In the genomic region with DNA sequence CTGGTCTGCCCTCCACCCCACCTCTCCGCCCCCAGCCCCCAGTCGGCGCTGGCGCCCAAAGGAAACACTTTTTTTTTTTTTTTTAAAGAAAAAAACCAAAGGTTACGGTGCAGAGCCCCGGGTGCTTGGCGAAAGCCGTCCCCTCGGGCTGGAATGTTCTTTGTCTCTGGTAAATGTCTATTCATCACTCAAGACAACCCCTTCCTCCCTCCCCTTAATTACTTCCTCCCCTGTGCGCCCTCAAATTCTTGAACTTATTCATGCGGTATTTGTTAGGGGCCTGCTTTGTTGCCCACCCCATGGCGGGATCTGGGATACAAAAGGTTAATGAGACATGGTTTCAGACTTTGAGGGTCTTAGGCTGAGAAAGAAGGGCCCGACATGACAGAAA, we compare ENCODE assay signal across 8 mouse cellular contexts. TPM values are rescaled to one million over a fixed set of nuclear protein-coding genes. Genes with fewer than 3 reads are reported as not detected.
DNase-seq lines count a peak whose midpoint lies in the region; ATAC-seq lines count a peak whose summit lies in the region.

No protein-coding gene starts in this region.

- H3K4me1 ChIP-seq in heart, embryonic 14.5 days (ENCODE audit: control insufficient read depth in 2 of 2, insufficient read depth in 2 of 2, low read length in 2 of 2), result peaks cover 4 to 6% of the 10 kb centered on the region in 2 experiments; a peak in 2 of 4 replicates
- H3K4me1 ChIP-seq in embryonic facial prominence, embryonic 11.5 days (ENCODE audit: control insufficient read depth, insufficient read depth, low read length), result no peaks in the 10 kb centered on the region
- H3K4me1 ChIP-seq in intestine, embryonic 14.5 days (replicated peaks; ENCODE audit: control insufficient read depth, insufficient read depth, low read length), result 0 out of 2 replicates have a peak, but pooled peaks cover 11% of the 10 kb centered on the region
- peaks cover 22% of the 10 kb centered on the region for H3K4me1 ChIP-seq in midbrain, embryonic 16.5 days (ENCODE audit: control insufficient read depth, insufficient read depth, low read length)

- intact Hi-C loops in heart, postnatal 10 days (cut with DNase I), result loop anchor here (2.0 kb wide), 1 partner anchor 38 kb away; no protein-coding TSS in a partner anchor

- peak overlapping the region; percentile 67 for H3K9ac ChIP-seq in heart, embryonic 14.5 days (ENCODE audit: low read length)
- no peak overlapping the region; the same call in 1 of the 2 replicates for H3K9ac ChIP-seq in embryonic facial prominence, embryonic 11.5 days (replicated peaks; ENCODE audit: low read length)
- 0 out of 2 replicates have a peak overlapping the region, but pooled peaks have one; percentile 7 for H3K9ac ChIP-seq in intestine, embryonic 14.5 days (ENCODE audit: low read length)
- H3K9ac ChIP-seq in midbrain, embryonic 16.5 days (ENCODE audit: low read depth, low read length), result peak overlapping the region; percentile 84; the same call in 1 of the 2 replicates

- 44% methylated on average over 13 of the region's 13 CpGs for WGBS in heart, embryonic 14.5 days
- WGBS in embryonic facial prominence, embryonic 11.5 days, result 55% methylated on average over 13 of the region's 13 CpGs
- 50% methylated on average over 13 of the region's 13 CpGs for WGBS in intestine, embryonic 14.5 days
- WGBS in midbrain, embryonic 16.5 days, result 50% methylated on average over 13 of the region's 13 CpGs

- peak overlapping the region; percentile 29 to 54; a peak in 2 of 4 replicates for H3K4me3 ChIP-seq in heart, embryonic 14.5 days (ENCODE audit: control insufficient read depth in 1 of 2, insufficient read depth in 1 of 2, low read depth in 1 of 2, low read length in 2 of 2)
- H3K4me3 ChIP-seq in embryonic facial prominence, embryonic 11.5 days (ENCODE audit: low read depth, low read length), result no peak overlapping the region
- H3K4me3 ChIP-seq in intestine, embryonic 14.5 days (ENCODE audit: low read depth, low read length), result peak overlapping the region; percentile 53; the same call in 1 of the 2 replicates
- H3K4me3 ChIP-seq in midbrain, embryonic 16.5 days (ENCODE audit: low read depth, low read length), result no peak overlapping the region; the same call in 1 of the 2 replicates

- H3K27me3 ChIP-seq in heart, embryonic 14.5 days (ENCODE audit: control insufficient read depth, insufficient read depth, low read length), result no peaks in the 10 kb centered on the region
- H3K27me3 ChIP-seq in embryonic facial prominence, embryonic 11.5 days (ENCODE audit: control insufficient read depth, insufficient read depth, low read length), result no peaks in the 10 kb centered on the region
- no peaks in the 10 kb centered on the region for H3K27me3 ChIP-seq in intestine, embryonic 14.5 days (replicated peaks; ENCODE audit: control insufficient read depth, insufficient read depth, low read length)
- H3K27me3 ChIP-seq in midbrain, embryonic 16.5 days (ENCODE audit: control insufficient read depth, insufficient read depth, low read depth, low read length), result no peaks in the 10 kb centered on the region

- H3K36me3 ChIP-seq in heart, embryonic 14.5 days (ENCODE audit: control insufficient read depth, insufficient read depth, low read length), result peaks cover 10% of the 10 kb centered on the region; the same call in 1 of the 2 replicates
- no peaks in the 10 kb centered on the region; the same call in 1 of the 2 replicates for H3K36me3 ChIP-seq in embryonic facial prominence, embryonic 11.5 days (replicated peaks; ENCODE audit: control insufficient read depth, insufficient read depth, low read depth, low read length)
- H3K36me3 ChIP-seq in intestine, embryonic 14.5 days (ENCODE audit: control insufficient read depth, insufficient read depth, low read length), result peaks cover 4% of the 10 kb centered on the region; the same call in 1 of the 2 replicates
- 0 out of 2 replicates have a peak, but pooled peaks cover 3% of the 10 kb centered on the region for H3K36me3 ChIP-seq in midbrain, embryonic 16.5 days (ENCODE audit: control insufficient read depth, insufficient read depth, low read length)

- peak overlapping the region; percentile 81 for H3K4me2 ChIP-seq in heart, embryonic 14.5 days (ENCODE audit: low read length)
- no peak overlapping the region for H3K4me2 ChIP-seq in embryonic facial prominence, embryonic 11.5 days (ENCODE audit: low read depth, low read length)
- H3K4me2 ChIP-seq in intestine, embryonic 14.5 days (ENCODE audit: low read length), result peak overlapping the region; percentile 51; the same call in 1 of the 2 replicates
- peak overlapping the region; percentile 57 for H3K4me2 ChIP-seq in midbrain, embryonic 16.5 days (ENCODE audit: low read length)

- ATAC-seq in heart, embryonic 14.5 days (ENCODE audit: insufficient number of reproducible peaks, insufficient read depth, low FRiP score, low read depth), result no peak
- ATAC-seq in embryonic facial prominence, embryonic 11.5 days (replicated peaks; ENCODE audit: insufficient number of reproducible peaks, low FRiP score, low TSS enrichment, low read depth), result peak; percentile 36
- ATAC-seq in intestine, embryonic 14.5 days (replicated peaks; ENCODE audit: low FRiP score, low TSS enrichment, low read depth), result no peak
- ATAC-seq in midbrain, embryonic 16.5 days, result no peak

- peaks cover 45% of the 10 kb centered on the region for H3K9me3 ChIP-seq in heart, embryonic 14.5 days (ENCODE audit: control insufficient read depth, low read length)
- peaks cover 8% of the 10 kb centered on the region for H3K9me3 ChIP-seq in embryonic facial prominence, embryonic 11.5 days (replicated peaks; ENCODE audit: control insufficient read depth, low read length)
- peaks cover 57% of the 10 kb centered on the region for H3K9me3 ChIP-seq in intestine, embryonic 14.5 days (ENCODE audit: control insufficient read depth, low read length)
- H3K9me3 ChIP-seq in midbrain, embryonic 16.5 days (replicated peaks; ENCODE audit: control insufficient read depth, low read length, poor library complexity, severe bottlenecking), result peaks cover 28% of the 10 kb centered on the region

- H3K27ac ChIP-seq in heart, embryonic 14.5 days (replicated peaks in 1 of 2; ENCODE audit: control insufficient read depth in 1 of 2, insufficient read depth in 1 of 2, low read depth in 2 of 2, low read length in 2 of 2), result peak overlapping the region; percentile 75
- H3K27ac ChIP-seq in embryonic facial prominence, embryonic 11.5 days (replicated peaks; ENCODE audit: low read depth, low read length), result peak overlapping the region; percentile 70
- peak overlapping the region; percentile 78 for H3K27ac ChIP-seq in intestine, embryonic 14.5 days (ENCODE audit: low read depth)
- H3K27ac ChIP-seq in midbrain, embryonic 16.5 days (ENCODE audit: low read length), result peak overlapping the region; percentile 91

- no peak for DNase-seq in heart, postnatal 10 days
- peak; percentile 78 for DNase-seq in embryonic facial prominence, embryonic 11.5 days (ENCODE audit: low spot score)
- DNase-seq in intestine, embryonic 14.5 days (ENCODE audit: low spot score), result no peak
- no peak for DNase-seq in urinary bladder, postnatal 14 days (ENCODE audit: low spot score)
- DNase-seq in cerebellum, postnatal 10 days, result no peak
- DNase-seq in natural killer cell, adult 2 months (ENCODE audit: low spot score in 2 of 2), result no peak

RNA-seq across cellular contexts. Expression of gene Mest, which starts 13.0 kb away (rescaled TPM):
- polyA plus RNA-seq in heart, embryonic 14.5 days (2014; fragmentation: Nextera tagmentation; extraction: Ambion mirVana), result 2,556 and 2,705 TPM in 2 replicates
- 100 to 1,000 TPM; 192 to 215 TPM for total RNA-seq in heart, postnatal 10 days (2021)
- polyA plus RNA-seq in embryonic facial prominence, embryonic 11.5 days (2014; fragmentation: Nextera tagmentation; extraction: Ambion mirVana), result 1,816 and 1,902 TPM in 2 replicates
- polyA plus RNA-seq in intestine, embryonic 14.5 days (2014; fragmentation: Nextera tagmentation; extraction: Ambion mirVana), result 962 and 973 TPM in 2 replicates
- 268 and 368 TPM in 2 replicates for polyA plus RNA-seq in midbrain, embryonic 16.5 days (2015; fragmentation: Nextera tagmentation; extraction: Ambion mirVana)

RNA-seq across cellular contexts. Expression of gene Cep41, which starts 42.8 kb away (rescaled TPM):
- polyA plus RNA-seq in heart, embryonic 14.5 days (2014; fragmentation: Nextera tagmentation; extraction: Ambion mirVana), result 9.6 and 11.3 TPM in 2 replicates
- 1 to 10 TPM; 2.3 to 4.1 TPM for total RNA-seq in heart, postnatal 10 days (2021)
- 23.7 and 28.1 TPM in 2 replicates for polyA plus RNA-seq in embryonic facial prominence, embryonic 11.5 days (2014; fragmentation: Nextera tagmentation; extraction: Ambion mirVana)
- 10.0 and 10.3 TPM in 2 replicates for polyA plus RNA-seq in intestine, embryonic 14.5 days (2014; fragmentation: Nextera tagmentation; extraction: Ambion mirVana)
- polyA plus RNA-seq in midbrain, embryonic 16.5 days (2015; fragmentation: Nextera tagmentation; extraction: Ambion mirVana), result 13.2 and 17.1 TPM in 2 replicates

Comparison
In these comparisons a context has a peak if more than half of its experiments do, and no peak if none do; other contexts are left out.
1. H3K4me3 ChIP-seq: peak in heart, embryonic 14.5 days (2 of 2) and intestine, embryonic 14.5 days (single experiment); none in embryonic facial prominence, embryonic 11.5 days (single experiment) and midbrain, embryonic 16.5 days (single experiment).
2. Peak in every context shown above with its lines, with median percentiles within 50 percentile points of each other: H3K27ac ChIP-seq.